Mouse (Mus musculus) lung, postnatal 0 days (tissue): ENCODE data around the gene Nabp1. TPM values are rescaled to one million over a fixed set of nuclear protein-coding genes. Genes with fewer than 3 reads are reported as not detected.
"Not testable (repeated sequence)": the region's sequence is repeated elsewhere in the genome, so short reads cannot be mapped to it uniquely, and the experiment has no call there.

Source experiments
- ATAC-seq: fragments of 200-750 bp; cut with Nextera tagmentation; 2 replicates; pipeline ENCODE4 v1.8.0; 2017; ENCODE audit warnings: moderate library complexity
- DNase-seq: peaks from one replicate; pipeline ENCODE4 v3.0.0-alpha.2; 2016; ENCODE audit warnings: low spot score
- H3K27ac ChIP-seq: fragments of 300-500 bp; sonication (generic); 2 replicates; pipeline ENCODE4 v1.5.1; 2014; ENCODE audit warnings: antibody characterized with exemption, mild to moderate bottlenecking, low read length, mixed read lengths
- H3K27me3 ChIP-seq: fragments of 300-500 bp; sonication (generic); replicated peaks from 2 replicates; pipeline ENCODE4 v1.6.1; 2014; ENCODE audit warnings: low read length, mixed read lengths; ENCODE audit not compliant: insufficient read depth
- H3K36me3 ChIP-seq: fragments of 300-500 bp; sonication (generic); 2 replicates; pipeline ENCODE4 v1.6.1; 2014; ENCODE audit warnings: low read length, mixed read lengths; ENCODE audit not compliant: insufficient read depth
- H3K4me1 ChIP-seq: fragments of 300-500 bp; sonication (generic); 2 replicates; pipeline ENCODE4 v1.6.1; 2014; ENCODE audit warnings: antibody characterized with exemption, low read depth, low read length, mixed read lengths; ENCODE audit not compliant: insufficient read depth
- H3K4me2 ChIP-seq: fragments of 300-500 bp; sonication (generic); replicated peaks from 2 replicates; pipeline ENCODE4 v1.6.1; 2014; ENCODE audit warnings: low read depth, mild to moderate bottlenecking, low read length, moderate library complexity, mixed read lengths
- H3K4me3 ChIP-seq: fragments of 300-500 bp; sonication (generic); 2 replicates; pipeline ENCODE4 v1.5.1; 2014; ENCODE audit warnings: low read depth, low read length
- H3K9ac ChIP-seq: fragments of 300-500 bp; sonication (generic); replicated peaks from 2 replicates; pipeline ENCODE4 v1.6.1; 2014; ENCODE audit warnings: low read depth, mild to moderate bottlenecking
- H3K9me3 ChIP-seq: fragments of 300-500 bp; sonication (generic); 2 replicates; pipeline ENCODE4 v1.6.1; 2016; ENCODE audit warnings: low read length, mixed read lengths
- CTCF ChIP-seq: IDR thresholded peaks from 2 replicates; pipeline ENCODE4 v1.5.1; 2016; ENCODE audit warnings: antibody characterized with exemption, mild to moderate bottlenecking
- EP300 ChIP-seq: IDR thresholded peaks from 2 replicates; pipeline ENCODE4 v1.6.1; 2016; ENCODE audit warnings: antibody characterized with exemption, mild to moderate bottlenecking, control low read depth
- WGBS: fragments of 180-500 bp; shearing (Covaris S2); extraction: QIAGEN DNeasy Blood & Tissue Kit; methylation state at CpG from one replicate; pipeline ENCODE4 v1.1.7; 2014; 5-methylcytosine and 5-hydroxymethylcytosine counted together
- polyA plus RNA-seq: library from polyadenylated mRNA; unstranded; fragments of >200 nt; fragmentation: Nextera tagmentation; extraction: Ambion mirVana; gene quantifications from 2 replicates; pipeline ENCODE4 v1.2.1, GENCODE M21; 2015

The Nabp1 gene
- polyA plus RNA-seq, 1 experiment from 2014 or later, result 20.0 TPM

DNA sequence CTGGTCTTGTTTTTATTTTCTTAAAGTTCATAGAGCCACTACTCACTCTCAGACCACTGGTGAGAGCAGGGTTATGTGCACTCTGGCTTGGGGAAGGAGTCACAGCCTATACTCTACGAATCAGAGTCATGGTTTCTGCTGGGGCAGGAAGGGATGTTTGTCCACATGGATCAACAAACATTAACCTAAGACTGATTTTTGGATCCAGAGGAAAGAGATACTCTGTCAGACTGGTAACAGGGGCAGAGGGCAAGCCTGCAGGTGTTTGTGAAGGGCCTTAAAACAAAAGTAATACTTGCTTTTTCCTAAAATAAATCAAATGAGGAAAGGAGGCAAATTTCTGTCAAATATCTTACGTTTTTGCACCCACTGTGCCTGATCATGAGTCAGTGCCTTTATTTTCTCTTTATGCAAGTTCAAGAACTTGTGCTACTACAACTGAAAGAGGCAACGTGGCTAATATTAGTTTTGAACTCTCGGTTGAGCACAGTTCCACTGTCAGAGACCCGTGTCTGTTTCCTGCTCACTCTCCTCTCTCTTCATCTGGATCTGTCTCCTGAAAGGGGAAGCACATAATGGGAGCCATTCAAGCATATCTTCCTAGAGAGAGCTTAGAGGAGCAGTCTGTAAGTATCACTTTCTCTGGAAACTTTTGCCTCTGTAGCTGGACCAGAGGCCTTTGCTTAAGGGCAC, 32.9 kb downstream of the Nabp1 start:
- H3K4me1 ChIP-seq, result no peaks in the 10 kb centered on the region
- ATAC-seq, result no peak
- no peak for DNase-seq
- no peaks in the 10 kb centered on the region for H3K9me3 ChIP-seq
- TF ChIP-seq CTCF (no peak), EP300 (no peak)
- no peaks in the 10 kb centered on the region for H3K27me3 ChIP-seq
- H3K27ac ChIP-seq, result no peak overlapping the region
- 55% methylated on average over 5 of the region's 5 CpGs for WGBS
- no peak overlapping the region for H3K4me3 ChIP-seq
- H3K9ac ChIP-seq, result no peak overlapping the region
- H3K4me2 ChIP-seq, result no peak overlapping the region
- H3K36me3 ChIP-seq, result no peaks in the 10 kb centered on the region

DNA sequence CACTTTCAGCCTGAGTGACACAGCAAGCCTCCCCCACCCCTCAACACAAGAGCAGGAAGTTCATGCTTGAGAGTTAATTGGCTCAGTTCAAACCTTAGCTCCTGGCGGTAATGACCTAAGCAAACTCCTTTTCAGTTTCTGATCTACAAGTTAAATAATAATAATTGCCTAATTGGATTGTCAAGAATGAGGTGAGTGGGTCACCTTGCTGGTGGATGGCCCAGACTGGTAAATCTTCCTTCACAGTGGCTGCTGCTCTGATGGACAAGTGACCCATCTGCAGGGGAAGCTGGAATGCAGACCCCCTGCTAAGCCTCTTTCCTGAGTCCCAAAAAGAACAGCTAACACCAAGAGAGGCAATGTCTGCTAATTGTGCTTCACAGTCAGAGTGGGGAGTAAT, 48.5 kb downstream of the Nabp1 start:
- 31% methylated on average over 1 of the region's 1 CpGs for WGBS
- DNase-seq, result no peak

DNA sequence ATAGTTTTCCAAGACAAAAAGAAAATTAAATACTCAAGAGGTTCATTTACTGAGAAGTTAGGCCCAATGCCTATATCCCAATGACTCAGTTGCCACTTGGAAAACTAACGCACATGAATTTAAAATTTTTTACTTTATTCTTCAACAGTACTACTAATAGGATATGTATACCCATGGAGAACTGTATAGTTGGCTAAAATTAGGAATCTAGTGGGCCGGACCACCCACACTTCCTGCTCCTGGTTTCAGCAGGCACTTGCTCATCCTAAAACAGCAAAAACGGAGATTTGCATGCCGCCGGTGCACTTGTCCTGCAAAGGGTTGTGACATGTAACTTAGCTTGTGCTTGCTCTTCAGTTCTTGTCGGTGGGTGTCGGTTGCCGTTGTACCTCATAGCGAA, 51.9 kb downstream of the Nabp1 start:
- DNase-seq (no peak), ATAC-seq (no peak)
- no peaks in the 10 kb centered on the region for H3K36me3 ChIP-seq
- no peak overlapping the region for H3K9ac ChIP-seq
- no peaks in the 10 kb centered on the region for H3K27me3 ChIP-seq
- no peak overlapping the region for H3K4me2 ChIP-seq
- H3K27ac ChIP-seq, result no peak overlapping the region
- H3K4me1 ChIP-seq, result no peaks in the 10 kb centered on the region
- WGBS, result 94% methylated on average over 9 of the region's 9 CpGs
- H3K9me3 ChIP-seq, result no peaks in the 10 kb centered on the region
- TF ChIP-seq CTCF (no peak), EP300 (no peak)
- H3K4me3 ChIP-seq, result no peak overlapping the region

More for the DNA sequence above, 48.5 kb downstream of the Nabp1 start:
- Histone ChIP-seq H3K27ac (no peak overlapping the region), H3K9me3 (no peaks in the 10 kb centered on the region), H3K4me1 (no peaks in the 10 kb centered on the region), H3K4me2 (no peak overlapping the region), H3K9ac (no peak overlapping the region), H3K27me3 (no peaks in the 10 kb centered on the region), H3K36me3 (no peaks in the 10 kb centered on the region), H3K4me3 (no peak overlapping the region)
- TF ChIP-seq EP300, result no peak
- no peak for TF ChIP-seq CTCF
- no peak for ATAC-seq

DNA sequence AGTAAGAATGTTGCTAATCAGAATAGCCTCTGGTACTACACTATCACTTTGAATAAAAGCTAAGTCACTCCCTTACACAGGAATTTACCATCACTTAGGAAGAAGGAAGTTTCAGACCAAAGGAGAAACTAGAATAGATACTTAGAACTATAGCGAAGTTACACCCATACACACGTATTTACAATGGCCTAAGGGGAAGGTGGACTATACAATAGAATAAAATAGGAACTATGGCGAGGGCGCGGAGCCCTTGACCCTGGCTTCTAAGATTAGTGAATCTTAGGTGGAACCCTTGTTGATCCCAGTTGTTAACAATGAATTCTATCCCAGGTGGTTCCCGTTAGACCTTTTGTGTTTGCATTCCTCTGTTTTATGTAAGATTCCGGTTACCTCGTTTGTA, 57.2 kb downstream of the Nabp1 start:
- not testable (repeated sequence) for H3K4me2 ChIP-seq, H3K9me3 ChIP-seq, H3K9ac ChIP-seq, DNase-seq, H3K4me3 ChIP-seq, H3K27ac ChIP-seq, H3K36me3 ChIP-seq, H3K27me3 ChIP-seq, ATAC-seq, H3K4me1 ChIP-seq
- WGBS, result 81% methylated on average over 8 of the region's 8 CpGs

DNA sequence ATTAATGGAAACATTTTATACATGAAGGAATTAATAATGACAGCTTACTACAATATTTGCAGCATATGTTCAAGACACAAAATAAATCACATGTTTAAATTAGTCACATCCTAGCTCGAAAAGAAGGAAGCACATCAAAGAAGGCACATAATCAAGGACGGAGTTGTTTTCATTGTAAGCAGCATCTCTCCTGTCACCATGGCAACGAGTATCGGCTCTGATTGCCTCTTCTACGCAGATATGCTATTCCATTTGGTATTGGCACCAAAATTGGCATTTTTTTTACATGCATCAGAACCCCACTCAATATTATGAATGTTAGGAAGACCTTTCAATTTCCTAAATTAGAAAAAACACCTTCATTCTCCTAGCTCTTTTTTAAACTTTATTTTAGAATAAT, 59.5 kb downstream of the Nabp1 start:
- TF ChIP-seq CTCF, result no peak
- TF ChIP-seq EP300, result no peak
- H3K4me3 ChIP-seq, result no peak overlapping the region
- H3K27me3 ChIP-seq, result no peaks in the 10 kb centered on the region
- H3K36me3 ChIP-seq, result no peaks in the 10 kb centered on the region
- ATAC-seq (no peak), DNase-seq (no peak)
- H3K9ac ChIP-seq, result no peak overlapping the region
- no peak overlapping the region for H3K27ac ChIP-seq
- WGBS, result 46% methylated on average over 5 of the region's 5 CpGs
- no peak overlapping the region for H3K4me2 ChIP-seq
- no peaks in the 10 kb centered on the region for H3K4me1 ChIP-seq
- H3K9me3 ChIP-seq, result no peaks in the 10 kb centered on the region

Other genes with a start within 250 kb of the Nabp1 start
- 353 and 401 TPM in 2 replicates for gene Cavin2, start 189.3 kb downstream of the Nabp1 start, polyA plus RNA-seq